Mouse (Mus musculus) megakaryocyte, embryonic 14.5 days (primary cell): Measurements from ENCODE around the gene Sik3.

ENCODE experiments used
- FLI1 ChIP-seq: IDR thresholded peaks from 2 replicates; pipeline ENCODE4 v1.6.1; 2012; ENCODE audit warnings: low read length, inconsistent platforms, mixed read lengths
- GATA1 ChIP-seq: IDR thresholded peaks from 3 replicates; pipeline ENCODE4 v1.6.1; 2012; ENCODE audit warnings: mixed read lengths, low read length, inconsistent platforms, borderline replicate concordance

DNA sequence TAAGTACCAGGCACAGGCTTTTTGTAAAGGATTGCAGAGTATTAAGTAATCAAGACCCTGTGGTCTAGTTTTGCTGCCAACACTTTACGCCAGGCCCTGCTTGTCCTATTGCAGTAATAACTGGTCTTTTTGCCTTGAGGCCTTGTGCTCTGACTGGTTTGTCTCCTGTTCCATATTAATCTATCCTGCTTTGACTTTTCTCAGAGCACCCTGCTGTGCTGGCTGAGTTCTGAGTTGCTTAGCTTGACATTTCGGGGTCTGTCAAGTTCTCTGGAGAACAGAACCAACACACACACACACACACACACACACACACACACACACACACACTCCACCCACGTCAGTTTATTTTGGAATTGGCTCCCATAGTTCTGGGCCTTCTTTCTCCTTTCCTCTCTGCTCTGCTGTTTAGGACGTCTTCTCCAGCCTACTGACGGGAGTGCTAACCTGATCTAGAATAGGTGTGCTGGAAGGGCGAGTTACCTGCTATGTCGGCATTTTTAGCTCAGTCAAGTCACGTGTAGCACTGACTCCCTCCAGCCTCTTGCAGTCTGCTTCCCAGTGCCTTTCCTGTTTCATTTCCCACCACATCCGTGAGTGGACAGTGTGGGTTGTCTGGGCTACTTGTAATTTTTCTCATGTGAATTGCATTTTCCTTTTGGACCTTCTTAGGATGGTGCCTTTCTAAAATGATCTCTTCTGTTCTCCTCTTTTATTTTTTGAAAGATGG, 49.2 kb downstream of the Sik3 start:
- no peak for TF ChIP-seq GATA1
- no peak for TF ChIP-seq FLI1
